Mouse (Mus musculus): ENCODE measurements around the gene Syn2.

Gene Syn2

GRCm38 (mm10) chr6:115251531-115251985 is 116.9 kb downstream of the Syn2 start:
- no peak for DNase-seq

GRCm38 (mm10) chr6:115252099-115252873 is 117.6 kb downstream of the Syn2 start, which contains the start of gene Timp4:
TSS of gene Timp4 (minus strand) at chr6:115252205.
- no peak for DNase-seq

GRCm38 (mm10) chr6:115255171-115255570 is 120.5 kb downstream of the Syn2 start:
- no peak for DNase-seq

GRCm38 (mm10) chr6:115260507-115260906 is 125.8 kb downstream of the Syn2 start:
- no peak for DNase-seq

GRCm38 (mm10) chr6:115266791-115267190 is 132.1 kb downstream of the Syn2 start:
- no peak for DNase-seq

- peak; percentile 49 for DNase-seq
Observed at GRCm38 (mm10) chr6:115267916-115268315, 133.2 kb downstream of the Syn2 start.

GRCm38 (mm10) chr6:115268551-115269385 is 134.1 kb downstream of the Syn2 start:
- DNase-seq = no peak

- DNase-seq = no peak
Observed at GRCm38 (mm10) chr6:115269561-115269960, 134.9 kb downstream of the Syn2 start.

GRCm38 (mm10) chr6:115270085-115270484 is 135.4 kb downstream of the Syn2 start:
- peak; percentile 22 for DNase-seq

GRCm38 (mm10) chr6:115271326-115271725 is 136.6 kb downstream of the Syn2 start:
- DNase-seq = no peak

GRCm38 (mm10) chr6:115271866-115272271 is 137.2 kb downstream of the Syn2 start:
- DNase-seq = peak; percentile 18

GRCm38 (mm10) chr6:115273346-115273745 is 138.6 kb downstream of the Syn2 start:
- no peak for DNase-seq

GRCm38 (mm10) chr6:115274705-115275104 is 140.0 kb downstream of the Syn2 start:
- DNase-seq = no peak

GRCm38 (mm10) chr6:115275116-115275815 is 140.6 kb downstream of the Syn2 start:
- DNase-seq = no peak

GRCm38 (mm10) chr6:115278086-115278485 is 143.4 kb downstream of the Syn2 start:
- no peak for DNase-seq

GRCm38 (mm10) chr6:115279639-115280038 is 144.9 kb downstream of the Syn2 start:
- no peak for DNase-seq

- no peak for DNase-seq
Observed at GRCm38 (mm10) chr6:115284153-115284552, 149.5 kb downstream of the Syn2 start.

- no peak for DNase-seq
Observed at GRCm38 (mm10) chr6:115286441-115286840, 151.7 kb downstream of the Syn2 start.

GRCm38 (mm10) chr6:115288223-115288622 is 153.5 kb downstream of the Syn2 start:
- DNase-seq = no peak

GRCm38 (mm10) chr6:115290561-115290960 is 155.9 kb downstream of the Syn2 start:
- DNase-seq = no peak

GRCm38 (mm10) chr6:115291068-115291467 is 156.4 kb downstream of the Syn2 start:
- DNase-seq = no peak

GRCm38 (mm10) chr6:115291823-115292222 is 157.1 kb downstream of the Syn2 start:
- no peak for DNase-seq

GRCm38 (mm10) chr6:115292621-115293020 is 157.9 kb downstream of the Syn2 start:
- DNase-seq = no peak

Measured in liver (tissue).